Mouse (Mus musculus) small intestine, adult 2 months (tissue): ENCODE data around the gene Ntm. TPM values are rescaled to one million over a fixed set of nuclear protein-coding genes. Genes with fewer than 3 reads are reported as not detected.

Experiments used
- H3K27ac ChIP-seq: fragments of 200-500 bp; 2 replicates; pipeline ENCODE4 v1.5.1; 2012; ENCODE audit warnings: low read depth, low read length, control low read depth, inconsistent platforms; ENCODE audit not compliant: insufficient read depth
- H3K27me3 ChIP-seq: fragments of 200-500 bp; 2 replicates; pipeline ENCODE4 v1.6.1; 2012; ENCODE audit warnings: mild to moderate bottlenecking, moderate library complexity, low read length, inconsistent platforms; ENCODE audit not compliant: control insufficient read depth, insufficient read depth
- H3K36me3 ChIP-seq: fragments of 200-500 bp; 2 replicates; pipeline ENCODE4 v1.6.1; 2012; ENCODE audit warnings: mild to moderate bottlenecking, low read length, control low read depth, inconsistent platforms; ENCODE audit not compliant: control insufficient read depth, insufficient read depth
- H3K4me1 ChIP-seq: fragments of 200-500 bp; 2 replicates; pipeline ENCODE4 v1.6.1; 2012; ENCODE audit warnings: low read length, inconsistent platforms, mixed read lengths; ENCODE audit not compliant: control insufficient read depth, insufficient read depth, insufficient read length
- H3K4me3 ChIP-seq: fragments of 200-500 bp; 2 replicates; pipeline ENCODE4 v1.5.1; 2012; ENCODE audit warnings: low read depth, mild to moderate bottlenecking, control low read depth, inconsistent platforms, low read length, moderate library complexity
- CTCF ChIP-seq: fragments of 200-500 bp; IDR thresholded peaks from 2 replicates; pipeline ENCODE4 v1.5.1; 2012; ENCODE audit warnings: low read depth, mild to moderate bottlenecking, control low read depth, inconsistent platforms, low read length, moderate library complexity, mixed read lengths; ENCODE audit not compliant: insufficient replicate concordance, insufficient read length; ENCODE audit errors: extremely low read depth
- POLR2A ChIP-seq: fragments of 200-500 bp; IDR thresholded peaks from 2 replicates; pipeline ENCODE4 v1.6.1; 2012; ENCODE audit warnings: low read depth, mild to moderate bottlenecking, control low read depth, inconsistent platforms, low read length, moderate library complexity
- WGBS: fragments of 180-500 bp; shearing (Covaris S2); methylation state at CpG from one replicate; pipeline ENCODE4 v1.1.7; 2018; 5-methylcytosine and 5-hydroxymethylcytosine counted together
- polyA plus RNA-seq: library from polyadenylated mRNA; depleted of rRNA; stranded (reverse); fragments of >200 nt; gene quantifications from 2 replicates; pipeline ENCODE4 v1.2.3, GENCODE M21; 2012

Gene Ntm
- polyA plus RNA-seq, 1 experiment = 0.10 TPM

GRCm38 (mm10) chr9:29209243-29209642 lies 753.7 kb downstream of the Ntm start:
- H3K27ac ChIP-seq = no peak overlapping the region
- WGBS = 79% methylated on average over 2 of the region's 2 CpGs
- H3K4me3 ChIP-seq = no peak overlapping the region
- no peaks in the 10 kb centered on the region for H3K36me3 ChIP-seq
- TF ChIP-seq CTCF = no peak
- no peak for TF ChIP-seq POLR2A
- no peaks in the 10 kb centered on the region for H3K27me3 ChIP-seq
- H3K4me1 ChIP-seq = no peaks in the 10 kb centered on the region

GRCm38 (mm10) chr9:29208142-29208541 lies 754.8 kb downstream of the Ntm start:
- no peaks in the 10 kb centered on the region for H3K36me3 ChIP-seq
- no peak overlapping the region for H3K4me3 ChIP-seq
- TF ChIP-seq CTCF = no peak
- TF ChIP-seq POLR2A = no peak
- H3K27me3 ChIP-seq = no peaks in the 10 kb centered on the region
- H3K27ac ChIP-seq = no peak overlapping the region
- no peaks in the 10 kb centered on the region for H3K4me1 ChIP-seq
- 61% methylated on average over 5 of the region's 5 CpGs for WGBS

- TF ChIP-seq CTCF (no peak), POLR2A (no peak)
- no peaks in the 10 kb centered on the region for H3K27me3 ChIP-seq
- WGBS = 64% methylated on average over 4 of the region's 4 CpGs
- H3K4me3 ChIP-seq = no peak overlapping the region
- H3K27ac ChIP-seq = no peak overlapping the region
- H3K4me1 ChIP-seq = no peaks in the 10 kb centered on the region
- no peaks in the 10 kb centered on the region for H3K36me3 ChIP-seq
Observed at GRCm38 (mm10) chr9:29205680-29206079, 757.3 kb downstream of the Ntm start.

GRCm38 (mm10) chr9:29202196-29202595 lies 760.7 kb downstream of the Ntm start:
- no peaks in the 10 kb centered on the region for H3K27me3 ChIP-seq
- H3K27ac ChIP-seq = no peak overlapping the region
- TF ChIP-seq CTCF = no peak
- TF ChIP-seq POLR2A = no peak
- no peaks in the 10 kb centered on the region for H3K36me3 ChIP-seq
- H3K4me3 ChIP-seq = no peak overlapping the region
- 16% methylated on average over 2 of the region's 2 CpGs for WGBS
- H3K4me1 ChIP-seq = no peaks in the 10 kb centered on the region

- no peaks in the 10 kb centered on the region for H3K36me3 ChIP-seq
- H3K27me3 ChIP-seq = no peaks in the 10 kb centered on the region
- WGBS = 30% methylated on average over 14 of the region's 14 CpGs
- no peak overlapping the region for H3K27ac ChIP-seq
- no peak overlapping the region for H3K4me3 ChIP-seq
- TF ChIP-seq CTCF (no peak), POLR2A (no peak)
- H3K4me1 ChIP-seq = no peaks in the 10 kb centered on the region
Observed at GRCm38 (mm10) chr9:29201163-29202053, 761.5 kb downstream of the Ntm start.

GRCm38 (mm10) chr9:29197046-29197445 lies 765.9 kb downstream of the Ntm start:
- TF ChIP-seq CTCF (no peak), POLR2A (no peak)
- H3K4me1 ChIP-seq = no peaks in the 10 kb centered on the region
- no peaks in the 10 kb centered on the region for H3K36me3 ChIP-seq
- no peaks in the 10 kb centered on the region for H3K27me3 ChIP-seq
- 79% methylated on average over 3 of the region's 3 CpGs for WGBS
- H3K27ac ChIP-seq = no peak overlapping the region
- no peak overlapping the region for H3K4me3 ChIP-seq

GRCm38 (mm10) chr9:29194265-29194664 lies 768.7 kb downstream of the Ntm start:
- TF ChIP-seq CTCF = no peak
- TF ChIP-seq POLR2A = no peak
- no peak overlapping the region for H3K4me3 ChIP-seq
- H3K27ac ChIP-seq = no peak overlapping the region
- H3K27me3 ChIP-seq = no peaks in the 10 kb centered on the region
- WGBS = 69% methylated on average over 2 of the region's 2 CpGs
- H3K36me3 ChIP-seq = no peaks in the 10 kb centered on the region
- H3K4me1 ChIP-seq = no peaks in the 10 kb centered on the region
